Mouse (Mus musculus) adrenal gland, postnatal 25 days (tissue): ENCODE data around the gene Smarcal1. TPM values are rescaled to one million over a fixed set of nuclear protein-coding genes. Genes with fewer than 3 reads are reported as not detected.

Experiments used
- DNase-seq: peaks from one replicate; pipeline ENCODE4 v3.0.0; 2021; ENCODE audit warnings: mixed read lengths
- long read RNA-seq: library from polyadenylated mRNA; stranded (forward); transcript quantifications from one replicate; pipeline ENCODE4 v2.0.0, GENCODE M21; 2021
- total RNA-seq: library from RNA; stranded (reverse); gene quantifications from 2 replicates; pipeline ENCODE4 v1.2.3, GENCODE M21; 2021

The Smarcal1 gene
- 52.1 and 53.4 TPM in 2 replicates for total RNA-seq
- long read RNA-seq, transcript Smarcal1-201 (17 exons, 3,059 nt): major isoform, 15 of 29 reads
- long read RNA-seq, partial matches to known transcripts: 8 of 29 reads
- long read RNA-seq, other reads (novel, unspliced or antisense): 3 of 29 reads

- DNase-seq: peak; percentile 83
These were observed at the start of gene Smarcal1 for GRCm38 (mm10) chr1:72582947-72583731. Gene Smarcal1, plus strand, starts transcription at chr1:72583251.

GRCm38 (mm10) chr1:72533439-72533838, 49.6 kb upstream of the Smarcal1 start:
- DNase-seq: no peak

GRCm38 (mm10) chr1:72535725-72536571, 47.1 kb upstream of the Smarcal1 start:
- peak; percentile 6 for DNase-seq

- peak; percentile 79 for DNase-seq
These were observed 46.3 kb upstream of the Smarcal1 start, which contains the start of gene March4 for GRCm38 (mm10) chr1:72536611-72537351. Gene March4, minus strand, starts transcription at chr1:72536930.

- no peak for DNase-seq
These were observed 44.8 kb upstream of the Smarcal1 start for GRCm38 (mm10) chr1:72538266-72538665.

- no peak for DNase-seq
These were observed 32.7 kb upstream of the Smarcal1 start for GRCm38 (mm10) chr1:72550317-72550716.

- DNase-seq: peak; percentile 40
These were observed 26.6 kb upstream of the Smarcal1 start for GRCm38 (mm10) chr1:72556471-72556870.

- DNase-seq: no peak
These were observed 24.4 kb upstream of the Smarcal1 start for GRCm38 (mm10) chr1:72558625-72559024.

- peak; percentile 10 for DNase-seq
These were observed 18.6 kb upstream of the Smarcal1 start for GRCm38 (mm10) chr1:72564334-72564962.

- no peak for DNase-seq
These were observed 16.0 kb upstream of the Smarcal1 start for GRCm38 (mm10) chr1:72567056-72567455.

- no peak for DNase-seq
These were observed 14.3 kb upstream of the Smarcal1 start for GRCm38 (mm10) chr1:72568725-72569124.

- DNase-seq: no peak
These were observed 9.0 kb upstream of the Smarcal1 start for GRCm38 (mm10) chr1:72574047-72574446.

GRCm38 (mm10) chr1:72574608-72575007, 8.4 kb upstream of the Smarcal1 start:
- no peak for DNase-seq

- no peak for DNase-seq
These were observed 7.9 kb upstream of the Smarcal1 start for GRCm38 (mm10) chr1:72575121-72575520.

- DNase-seq: no peak
These were observed 5.5 kb upstream of the Smarcal1 start for GRCm38 (mm10) chr1:72577481-72577922.

- DNase-seq: no peak
These were observed 4.7 kb upstream of the Smarcal1 start for GRCm38 (mm10) chr1:72578351-72578750.

- no peak for DNase-seq
These were observed 4.2 kb upstream of the Smarcal1 start for GRCm38 (mm10) chr1:72578806-72579205.

GRCm38 (mm10) chr1:72583906-72584305, 855 bp downstream of the Smarcal1 start:
- DNase-seq: no peak

GRCm38 (mm10) chr1:72585971-72586875, 3.2 kb downstream of the Smarcal1 start:
- no peak for DNase-seq

- no peak for DNase-seq
These were observed 4.5 kb downstream of the Smarcal1 start for GRCm38 (mm10) chr1:72587532-72587931.
